Mouse (Mus musculus) adrenal gland, adult 2 months (tissue): Measurements from ENCODE around the gene Spg21. TPM values are rescaled to one million over a fixed set of nuclear protein-coding genes. Genes with fewer than 3 reads are reported as not detected.

Experiments
- DNase-seq: peaks from one replicate; pipeline ENCODE4 v3.0.0; 2021
- polyA plus RNA-seq: library from polyadenylated mRNA; depleted of rRNA; stranded (reverse); fragments of >200 nt; gene quantifications from 2 replicates; pipeline ENCODE4 v1.2.3, GENCODE M21; 2012; rRNA removed
- total RNA-seq, 2 experiments: library from RNA; stranded (reverse); gene quantifications; 2 replicates each; pipeline ENCODE4 v1.2.3; 2021

The Spg21 gene
- total and polyA plus RNA-seq, 3 experiments, result 16.2 to 73.6 (median 47.7) TPM

DNA sequence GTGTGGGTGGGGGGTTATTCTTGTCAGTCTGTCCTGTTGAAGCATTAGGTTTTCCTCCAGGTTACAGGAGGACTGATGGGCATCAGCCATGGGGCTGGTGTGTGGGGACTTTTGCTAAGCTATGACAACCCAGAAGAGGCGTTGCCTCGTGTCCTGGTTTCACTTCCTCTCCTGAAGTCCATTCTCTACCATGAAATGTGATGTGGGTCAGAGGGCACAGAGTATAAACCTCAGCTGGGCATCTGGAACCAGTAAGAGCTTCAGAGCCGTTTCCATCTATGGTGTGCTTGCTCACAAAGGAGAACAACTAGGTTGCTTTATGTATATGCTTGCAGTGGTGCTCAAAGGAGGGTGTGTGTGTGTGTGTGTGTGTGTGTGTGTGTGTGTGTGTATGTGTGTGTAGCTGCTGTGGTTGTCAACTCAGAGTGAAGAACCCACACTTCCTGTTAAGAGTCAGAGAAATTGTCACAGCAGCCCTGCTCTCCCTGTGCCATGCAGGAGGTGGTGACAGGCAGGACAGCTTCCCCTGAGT, 74.5 kb downstream of the Spg21 start:
- no peak for DNase-seq

DNA sequence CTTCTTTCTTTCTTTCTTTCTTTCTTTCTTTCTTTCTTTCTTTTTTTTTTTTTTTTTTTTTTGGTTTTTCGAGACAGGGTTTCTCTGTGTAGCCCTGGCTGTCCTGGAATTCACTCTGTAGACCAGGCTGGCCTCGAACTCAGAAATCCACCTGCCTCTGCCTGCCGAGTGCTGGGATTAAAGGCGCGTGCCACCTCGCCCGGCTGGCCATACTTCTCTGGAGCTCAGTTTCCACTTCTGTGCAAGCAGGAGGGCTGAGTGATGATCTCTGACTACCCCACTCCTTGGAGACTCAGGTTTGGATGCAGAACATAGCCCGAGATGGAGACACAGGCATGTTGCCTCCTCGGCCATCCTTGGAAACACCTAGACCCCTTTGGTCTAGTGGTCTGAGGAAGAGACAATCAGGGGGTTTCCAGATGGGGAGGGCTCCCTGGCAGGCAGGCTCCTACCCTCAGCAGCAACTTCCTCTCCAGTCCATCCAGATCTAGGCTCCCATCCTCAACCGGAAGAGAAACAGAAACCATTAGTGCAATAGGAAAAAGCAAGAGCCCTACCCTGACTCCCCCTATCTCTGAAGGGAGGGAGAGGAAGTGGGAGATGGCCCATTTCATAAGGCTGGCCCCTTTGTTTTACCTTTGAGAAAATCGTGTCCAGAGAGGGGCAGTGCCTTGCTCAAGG, 75.2 kb downstream of the Spg21 start:
- DNase-seq, result no peak

GRCm38 (mm10) chr9:65536491-65536890, 75.7 kb downstream of the Spg21 start:
- no peak for DNase-seq

Other genes with a start within 250 kb of the Spg21 start
- 1 to 10 TPM; 4.6 to 8.5 TPM for gene Cilp, start 195.8 kb upstream of the Spg21 start, total RNA-seq
- gene Cilp, start 195.8 kb upstream of the Spg21 start, polyA plus RNA-seq, result 2.3 and 3.7 TPM in 2 replicates
- gene Clpx, start 166.7 kb upstream of the Spg21 start, total RNA-seq, result 10 to 100 TPM; 56.3 to 75.6 TPM
- gene Clpx, start 166.7 kb upstream of the Spg21 start, polyA plus RNA-seq, result 20.2 and 26.2 TPM in 2 replicates
- gene Pdcd7, start 114.8 kb upstream of the Spg21 start, total RNA-seq, result 10 to 100 TPM; 14.2 to 16.8 TPM
- 22.7 and 31.9 TPM in 2 replicates for gene Pdcd7, start 114.8 kb upstream of the Spg21 start, polyA plus RNA-seq
- gene Ubap1l, start 99.9 kb upstream of the Spg21 start, total RNA-seq, result under 1 TPM; 0.45 to 0.84 TPM
- 0.73 and 1.3 TPM in 2 replicates for gene Ubap1l, start 99.9 kb upstream of the Spg21 start, polyA plus RNA-seq
- under 1 TPM in 1 of 2 experiments, not detected in 1; 0.97 TPM for gene Kbtbd13, start 69.3 kb upstream of the Spg21 start, total RNA-seq
- 0.44 and 0.77 TPM in 2 replicates for gene Kbtbd13, start 69.3 kb upstream of the Spg21 start, polyA plus RNA-seq
- gene Rasl12, start 62.4 kb upstream of the Spg21 start, total RNA-seq, result 10 to 100 TPM in 1 of 2 experiments, 1 to 10 TPM in 1; 7.5 to 20.4 TPM
- 19.2 and 23.2 TPM in 2 replicates for gene Rasl12, start 62.4 kb upstream of the Spg21 start, polyA plus RNA-seq
- gene Slc51b, start 38.0 kb upstream of the Spg21 start, total RNA-seq, result under 1 TPM in 1 of 2 experiments, not detected in 1; 0.43 TPM
- gene Slc51b, start 38.0 kb upstream of the Spg21 start, polyA plus RNA-seq, result not detected in 2 replicates
- gene Mtfmt, start 25.2 kb upstream of the Spg21 start, total RNA-seq, result 10 to 100 TPM; 11.0 to 16.6 TPM
- gene Mtfmt, start 25.2 kb upstream of the Spg21 start, polyA plus RNA-seq, result 6.5 and 7.0 TPM in 2 replicates
- gene Ankdd1a, start 59.2 kb downstream of the Spg21 start, total RNA-seq, result 1 to 10 TPM in 1 of 2 experiments, under 1 TPM in 1; 0.32 to 3.3 TPM
- 0.45 and 0.98 TPM in 2 replicates for gene Ankdd1a, start 59.2 kb downstream of the Spg21 start, polyA plus RNA-seq
- 10 to 100 TPM; 49.9 to 61.0 TPM for gene Plekho2, start 119.1 kb downstream of the Spg21 start, total RNA-seq
- 48.8 and 61.6 TPM in 2 replicates for gene Plekho2, start 119.1 kb downstream of the Spg21 start, polyA plus RNA-seq
- under 1 TPM; 0.29 to 0.45 TPM for gene Pif1, start 126.2 kb downstream of the Spg21 start, total RNA-seq
- gene Pif1, start 126.2 kb downstream of the Spg21 start, polyA plus RNA-seq, result 0.42 and 0.46 TPM in 2 replicates
- gene Rbpms2, start 168.7 kb downstream of the Spg21 start, total RNA-seq, result 10 to 100 TPM; 63.1 to 85.0 TPM
- gene Rbpms2, start 168.7 kb downstream of the Spg21 start, polyA plus RNA-seq, result 125 and 154 TPM in 2 replicates
- 100 to 1,000 TPM; 101 to 156 TPM for gene Oaz2, start 207.1 kb downstream of the Spg21 start, total RNA-seq
- 172 and 201 TPM in 2 replicates for gene Oaz2, start 207.1 kb downstream of the Spg21 start, polyA plus RNA-seq